Mouse (Mus musculus) limb, embryonic 15.5 days (tissue): ENCODE results near the gene Slc25a34. TPM values are rescaled to one million over a fixed set of nuclear protein-coding genes. Genes with fewer than 3 reads are reported as not detected.

Source experiments
- ATAC-seq: fragments of 200-750 bp; cut with Nextera tagmentation; 2 replicates; pipeline ENCODE4 v1.8.0; 2017; ENCODE audit warnings: low read depth, moderate TSS enrichment; ENCODE audit not compliant: insufficient number of reproducible peaks, low FRiP score, low TSS enrichment
- H3K27ac ChIP-seq: fragments of 300-500 bp; sonication (generic); 2 replicates; pipeline ENCODE4 v1.5.1; 2015; ENCODE audit warnings: moderate library complexity, mild to moderate bottlenecking, inconsistent platforms
- H3K27me3 ChIP-seq: fragments of 300-500 bp; sonication (generic); 2 replicates; pipeline ENCODE4 v1.6.1; 2015; ENCODE audit warnings: inconsistent platforms
- H3K36me3 ChIP-seq: fragments of 300-500 bp; sonication (generic); 2 replicates; pipeline ENCODE4 v1.6.1; 2015; ENCODE audit warnings: inconsistent platforms
- H3K4me1 ChIP-seq: fragments of 300-500 bp; sonication (generic); 2 replicates; pipeline ENCODE4 v1.6.1; 2015; ENCODE audit warnings: inconsistent platforms
- H3K4me2 ChIP-seq: fragments of 300-500 bp; sonication (generic); 2 replicates; pipeline ENCODE4 v1.6.1; 2015; ENCODE audit warnings: mild to moderate bottlenecking, inconsistent platforms
- H3K4me3 ChIP-seq: fragments of 300-500 bp; sonication (generic); 2 replicates; pipeline ENCODE4 v1.5.1; 2015; ENCODE audit warnings: mild to moderate bottlenecking, inconsistent platforms
- H3K9ac ChIP-seq: fragments of 300-500 bp; sonication (generic); 2 replicates; pipeline ENCODE4 v1.6.1; 2015; ENCODE audit warnings: inconsistent platforms
- H3K9me3 ChIP-seq: fragments of 300-500 bp; sonication (generic); 2 replicates; pipeline ENCODE4 v1.6.1; 2016; ENCODE audit warnings: inconsistent platforms
- WGBS: fragments of 180-500 bp; shearing (Covaris S2); methylation state at CpG from one replicate; pipeline ENCODE4 v1.1.7; 2015; 5-methylcytosine and 5-hydroxymethylcytosine counted together
- polyA plus RNA-seq: library from polyadenylated mRNA; unstranded; fragments of >200 nt; fragmentation: Nextera tagmentation; extraction: Ambion mirVana; gene quantifications from 2 replicates; pipeline ENCODE4 v1.2.1, GENCODE M21; 2015

Slc25a34 gene
- polyA plus RNA-seq, 1 experiment from 2014 or later, result 0.14 TPM

DNA sequence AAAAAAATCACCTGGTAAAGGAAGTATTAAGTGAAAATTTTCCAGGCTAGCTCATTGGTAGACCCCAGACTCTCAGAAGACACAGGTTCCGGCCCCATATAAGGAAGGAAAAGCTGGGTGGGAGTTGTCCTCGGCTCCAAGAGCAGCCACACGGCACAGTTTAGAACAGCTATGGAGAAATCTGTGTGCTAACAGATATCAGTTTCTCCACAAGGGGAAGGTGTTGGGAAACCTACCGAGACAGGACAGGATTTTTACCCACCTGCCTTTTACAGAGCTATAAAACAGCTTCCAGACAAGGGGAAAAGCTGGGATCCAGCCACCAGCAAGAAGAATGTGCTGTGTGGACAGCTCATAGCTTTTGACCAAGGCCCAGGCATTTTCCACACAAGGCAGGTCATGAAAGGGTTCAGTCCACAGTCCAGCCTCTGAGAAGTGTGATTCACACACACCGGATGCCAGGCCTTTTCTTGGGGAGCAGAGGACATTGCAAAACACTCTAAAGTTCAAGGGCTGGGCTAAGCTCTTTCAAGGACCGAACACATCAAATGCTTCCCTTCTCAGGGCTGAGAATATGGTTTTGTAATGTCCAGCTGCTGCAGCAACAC is 50.2 kb downstream of the Slc25a34 start:
- Histone ChIP-seq H3K27me3 (no peaks in the 10 kb centered on the region), H3K36me3 (peaks cover 15% of the 10 kb centered on the region), H3K9me3 (no peaks in the 10 kb centered on the region), H3K4me3 (no peak overlapping the region), H3K27ac (peak overlapping the region; percentile 72), H3K4me1 (peaks cover 20% of the 10 kb centered on the region), H3K9ac (no peak overlapping the region), H3K4me2 (no peak overlapping the region)
- WGBS, result 46% methylated on average over 6 of the region's 6 CpGs
- no peak for ATAC-seq

DNA sequence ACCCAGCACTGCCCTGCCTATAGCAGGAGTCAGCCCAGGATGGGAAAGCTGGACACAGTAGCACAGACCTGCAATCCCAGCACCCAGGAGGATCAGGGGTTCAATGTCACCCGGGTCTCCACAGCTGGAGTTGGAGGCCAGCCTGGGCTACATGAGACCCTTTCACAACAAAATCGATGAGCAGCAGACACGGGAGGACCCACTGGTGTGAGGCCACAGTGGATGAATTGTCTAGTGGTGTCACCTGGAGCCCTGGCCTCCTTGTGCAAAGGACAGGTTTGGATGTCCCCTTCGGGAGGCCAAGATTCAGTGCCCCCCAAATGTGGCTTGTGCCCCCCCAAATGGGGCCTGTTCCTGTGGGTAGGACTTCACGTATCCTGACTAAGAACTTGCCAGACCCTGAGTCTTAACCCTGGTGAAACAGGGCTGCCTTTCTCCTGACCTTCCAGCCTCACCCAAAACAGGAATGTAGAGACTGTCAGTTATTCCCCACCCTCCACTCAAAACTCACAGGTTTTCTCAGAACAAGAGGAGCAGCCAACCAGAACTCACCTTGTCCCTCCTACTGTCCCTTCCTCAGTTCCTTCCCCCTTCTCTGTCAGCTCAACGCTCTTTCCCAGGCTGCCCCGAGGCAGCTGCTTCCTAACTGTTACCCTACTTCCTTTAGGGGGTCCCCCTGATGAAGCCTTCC is 50.8 kb downstream of the Slc25a34 start:
- Histone ChIP-seq H3K36me3 (peaks cover 12% of the 10 kb centered on the region), H3K27me3 (no peaks in the 10 kb centered on the region), H3K27ac (peak overlapping the region; percentile 72), H3K4me3 (no peak overlapping the region), H3K4me2 (no peak overlapping the region), H3K9me3 (no peaks in the 10 kb centered on the region), H3K4me1 (peaks cover 20% of the 10 kb centered on the region), H3K9ac (no peak overlapping the region)
- no peak for ATAC-seq
- WGBS, result 64% methylated on average over 7 of the region's 7 CpGs

DNA sequence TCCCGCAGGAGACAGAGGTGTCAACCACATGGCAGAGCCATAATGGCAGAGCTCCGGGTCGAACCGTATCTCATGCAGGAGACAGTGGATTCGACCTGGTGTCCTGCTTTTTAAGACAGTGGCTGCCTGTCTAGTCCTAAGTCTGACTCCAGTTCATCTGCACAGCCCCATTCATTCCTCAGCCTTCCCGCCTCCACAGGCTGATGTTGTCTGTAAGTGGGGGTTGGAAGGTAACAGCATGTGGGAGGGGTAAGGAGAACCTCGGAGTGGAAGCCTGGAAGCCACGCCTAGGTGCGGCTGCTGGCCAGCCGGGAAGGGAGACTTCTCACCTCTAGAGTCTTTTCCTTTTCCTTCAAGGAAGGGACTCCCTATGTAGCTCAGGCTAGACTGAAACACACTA is 51.7 kb downstream of the Slc25a34 start:
- no peaks in the 10 kb centered on the region for H3K9me3 ChIP-seq
- 57% methylated on average over 10 of the region's 10 CpGs for WGBS
- no peak overlapping the region for H3K27ac ChIP-seq
- H3K36me3 ChIP-seq, result peaks cover 3% of the 10 kb centered on the region
- H3K4me1 ChIP-seq, result peaks cover 20% of the 10 kb centered on the region
- no peak overlapping the region for H3K4me2 ChIP-seq
- no peak overlapping the region for H3K4me3 ChIP-seq
- no peak for ATAC-seq
- H3K9ac ChIP-seq, result no peak overlapping the region
- no peaks in the 10 kb centered on the region for H3K27me3 ChIP-seq

DNA sequence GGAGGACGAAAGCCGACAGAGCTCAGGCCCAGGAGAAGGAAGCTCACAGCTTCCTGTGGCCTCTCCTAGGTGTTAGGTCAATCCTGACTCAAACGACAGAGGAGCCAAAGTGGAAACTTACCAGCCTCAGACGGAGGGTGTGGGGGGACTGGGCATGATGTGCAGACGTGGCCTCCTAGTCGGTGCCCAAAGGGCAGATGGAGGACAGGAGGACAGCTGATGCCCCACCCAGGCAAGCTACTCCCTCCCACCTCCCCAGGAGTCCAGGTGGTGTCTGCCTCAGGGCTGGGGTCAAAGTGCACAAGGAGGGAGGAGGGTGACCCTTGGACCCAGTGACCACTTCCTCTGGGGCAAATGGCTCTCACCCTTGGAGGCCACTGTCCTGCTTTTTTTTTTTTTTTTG is 52.3 kb downstream of the Slc25a34 start:
- no peaks in the 10 kb centered on the region for H3K27me3 ChIP-seq
- no peak for ATAC-seq
- H3K9ac ChIP-seq, result no peak overlapping the region
- no peak overlapping the region for H3K27ac ChIP-seq
- no peak overlapping the region for H3K4me3 ChIP-seq
- H3K9me3 ChIP-seq, result no peaks in the 10 kb centered on the region
- H3K36me3 ChIP-seq, result no peaks in the 10 kb centered on the region
- H3K4me1 ChIP-seq, result peaks cover 20% of the 10 kb centered on the region
- no peak overlapping the region for H3K4me2 ChIP-seq
- WGBS, result 44% methylated on average over 6 of the region's 6 CpGs

DNA sequence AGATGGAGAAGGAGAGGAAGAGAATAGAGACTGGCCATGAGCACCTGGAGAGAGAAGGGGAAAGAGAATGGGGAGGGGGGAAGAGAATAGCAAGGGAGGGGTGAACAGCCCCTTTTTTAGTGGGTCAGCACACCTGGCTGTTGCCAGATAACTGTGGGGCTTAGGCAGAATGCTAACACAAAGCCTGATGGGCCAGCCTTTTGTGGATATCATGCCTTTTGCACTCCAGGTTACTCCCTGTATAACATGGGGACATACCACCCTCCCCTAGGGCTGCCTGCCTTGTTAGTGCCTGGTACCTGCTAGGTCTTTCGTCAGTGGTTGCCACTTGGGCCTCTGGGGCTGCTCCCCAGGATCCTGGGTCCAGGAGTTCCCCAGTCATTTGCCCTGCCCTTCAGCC is 52.8 kb downstream of the Slc25a34 start:
- Histone ChIP-seq H3K4me2 (no peak overlapping the region), H3K36me3 (no peaks in the 10 kb centered on the region), H3K27ac (no peak overlapping the region), H3K4me1 (peaks cover 20% of the 10 kb centered on the region), H3K4me3 (no peak overlapping the region), H3K27me3 (no peaks in the 10 kb centered on the region), H3K9me3 (no peaks in the 10 kb centered on the region), H3K9ac (no peak overlapping the region)
- no peak for ATAC-seq
- WGBS, result 75% methylated on average over 1 of the region's 1 CpGs

DNA sequence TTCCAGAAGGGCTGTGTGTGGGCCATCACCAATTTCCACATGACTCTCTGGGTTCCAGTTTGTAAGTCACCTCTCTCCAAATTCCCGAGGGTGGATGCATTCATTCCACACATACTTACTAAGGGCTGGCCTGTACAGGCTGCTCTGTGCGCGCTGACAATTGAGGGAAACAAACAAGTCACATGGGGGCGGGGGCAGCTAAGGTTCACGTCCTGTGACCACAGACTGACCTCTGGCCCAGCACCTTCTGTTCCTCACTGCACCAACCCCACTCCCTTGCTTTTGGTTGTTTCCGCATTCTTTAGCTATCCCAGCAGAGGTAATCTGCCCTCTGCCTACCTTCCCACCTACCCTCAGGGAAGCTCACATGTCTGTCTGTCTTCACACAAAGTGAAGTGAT is 53.6 kb downstream of the Slc25a34 start:
- no peaks in the 10 kb centered on the region for H3K27me3 ChIP-seq

DNA sequence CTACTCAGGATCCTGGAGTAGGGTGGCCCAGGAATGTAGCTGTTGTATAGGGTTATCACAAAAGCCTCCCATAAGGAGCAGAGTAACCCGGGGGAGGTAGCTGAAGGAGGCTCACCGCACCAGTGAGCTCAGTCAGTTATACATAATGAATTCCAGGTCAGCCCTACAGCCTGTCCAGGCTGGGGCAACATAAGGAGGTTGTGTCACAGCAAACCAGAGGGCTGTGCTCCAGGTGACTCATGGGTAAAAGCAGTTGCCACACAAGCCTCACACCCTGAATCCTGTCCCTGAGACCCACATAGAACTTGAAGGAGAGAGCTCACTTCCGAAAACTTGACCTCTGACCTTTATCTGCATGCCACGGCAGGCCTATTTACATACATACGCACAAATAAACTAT is 54.7 kb downstream of the Slc25a34 start:
- ATAC-seq, result no peak
- WGBS, result 85% methylated on average over 5 of the region's 5 CpGs
- no peak overlapping the region for H3K27ac ChIP-seq
- no peaks in the 10 kb centered on the region for H3K36me3 ChIP-seq
- no peak overlapping the region for H3K4me2 ChIP-seq
- no peak overlapping the region for H3K4me3 ChIP-seq
- peaks cover 14% of the 10 kb centered on the region for H3K4me1 ChIP-seq
- H3K9ac ChIP-seq, result no peak overlapping the region
- H3K27me3 ChIP-seq, result no peaks in the 10 kb centered on the region
- no peaks in the 10 kb centered on the region for H3K9me3 ChIP-seq

More for the DNA sequence above, 53.6 kb downstream of the Slc25a34 start:
- Histone ChIP-seq H3K27ac (no peak overlapping the region), H3K9ac (no peak overlapping the region), H3K4me3 (no peak overlapping the region), H3K9me3 (no peaks in the 10 kb centered on the region), H3K4me2 (no peak overlapping the region), H3K4me1 (peaks cover 16% of the 10 kb centered on the region), H3K36me3 (no peaks in the 10 kb centered on the region)
- no peak for ATAC-seq
- WGBS, result 61% methylated on average over 6 of the region's 6 CpGs

Other genes starting within 250 kb of the Slc25a34 start
- 0.33 and 1.2 TPM in 2 replicates for gene Clcnka, start 225.1 kb downstream of the Slc25a34 start, polyA plus RNA-seq
- not detected in 2 replicates for gene Clcnkb, start 207.8 kb downstream of the Slc25a34 start, polyA plus RNA-seq
- 1.7 and 5.4 TPM in 2 replicates for gene Hspb7, start 203.0 kb downstream of the Slc25a34 start, polyA plus RNA-seq
- not detected in 2 replicates for gene Srarp, start 187.7 kb downstream of the Slc25a34 start, polyA plus RNA-seq
- 31.2 and 33.2 TPM in 2 replicates for gene Zbtb17, start 179.2 kb downstream of the Slc25a34 start, polyA plus RNA-seq
- 7.2 and 9.0 TPM in 2 replicates for gene Spen, start 85.2 kb downstream of the Slc25a34 start, polyA plus RNA-seq
- 27.1 and 29.3 TPM in 2 replicates for gene Fblim1, start 17.7 kb downstream of the Slc25a34 start, polyA plus RNA-seq
- 0.20 and 0.29 TPM in 2 replicates for gene Tmem82, start 5.2 kb downstream of the Slc25a34 start, polyA plus RNA-seq
- 5.8 and 6.5 TPM in 2 replicates for gene Plekhm2, start 41.1 kb upstream of the Slc25a34 start, polyA plus RNA-seq
- 0.45 TPM in 1 of 2 replicates, not detected in the other for gene Rsc1a1, start 61.8 kb upstream of the Slc25a34 start, polyA plus RNA-seq
- gene Ddi2, start 99.6 kb upstream of the Slc25a34 start, polyA plus RNA-seq, result 21.4 and 22.5 TPM in 2 replicates
- gene Agmat, start 122.9 kb upstream of the Slc25a34 start, polyA plus RNA-seq, result 0.41 TPM in 1 of 2 replicates, not detected in the other
- gene Dnajc16, start 167.1 kb upstream of the Slc25a34 start, polyA plus RNA-seq, result 3.6 TPM in 2 replicates
- gene Casp9, start 169.8 kb upstream of the Slc25a34 start, polyA plus RNA-seq, result 13.3 and 14.7 TPM in 2 replicates
- 0.20 TPM in 1 of 2 replicates, not detected in the other for gene Cela2a, start 202.3 kb upstream of the Slc25a34 start, polyA plus RNA-seq
- not detected in 2 replicates for gene Ctrc, start 222.5 kb upstream of the Slc25a34 start, polyA plus RNA-seq